Mouse (Mus musculus): ENCODE data around the gene L3mbtl4.

DNA sequence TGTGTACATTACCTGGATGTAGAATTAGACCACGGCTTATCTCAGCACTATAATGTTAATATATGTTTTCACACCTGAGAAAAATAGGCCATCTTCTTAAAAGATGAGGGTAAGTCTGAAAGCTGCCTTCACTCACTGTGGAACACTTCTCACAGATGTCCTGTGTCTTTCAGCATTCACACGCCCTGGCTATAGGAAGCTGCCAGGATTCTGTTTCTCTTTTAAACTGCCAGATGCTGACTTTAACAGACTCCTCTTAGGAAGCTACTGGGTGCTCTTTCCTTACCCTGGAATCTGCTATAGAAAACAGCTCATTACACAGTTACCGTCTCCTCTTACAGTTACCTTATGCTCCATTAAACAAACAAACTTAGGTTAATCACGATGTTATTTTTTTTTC, 43.1 kb upstream of the L3mbtl4 start:
- TF ChIP-seq CTCF (IDR thresholded peaks at IDR 0.05; ENCODE audit: borderline replicate concordance, insufficient read depth, low read length) (no peak), POLR2A (IDR thresholded peaks at IDR 0.05; ENCODE audit: low read depth, low read length) (no peak)

Measured in embryonic fibroblast, embryonic 13.5 days (primary cell).